Mouse (Mus musculus): ENCODE data around the gene Zdhhc25. TPM values are rescaled to one million over a fixed set of nuclear protein-coding genes. Genes with fewer than 3 reads are reported as not detected.

Gene Zdhhc25
- polyA plus RNA-seq, 1 experiment from 2014 or later: not detected

- ATAC-seq (ENCODE audit: low read depth): no peak
- no peaks in the 10 kb centered on the region for H3K4me1 ChIP-seq (replicated peaks; ENCODE audit: control insufficient read depth, insufficient read depth, low read length)
- H3K36me3 ChIP-seq (ENCODE audit: control insufficient read depth, insufficient read depth, low read length): no peaks in the 10 kb centered on the region
- WGBS: 69% methylated on average over 9 of the region's 9 CpGs
- no peak overlapping the region for H3K4me3 ChIP-seq (ENCODE audit: low read length)
- no peaks in the 10 kb centered on the region for H3K27me3 ChIP-seq (ENCODE audit: control insufficient read depth, insufficient read depth, low read depth, low read length)
- no peak overlapping the region for H3K27ac ChIP-seq (ENCODE audit: low read length)
- no peaks in the 10 kb centered on the region for H3K9me3 ChIP-seq (ENCODE audit: control insufficient read depth, low read length)
- no peak overlapping the region for H3K9ac ChIP-seq (ENCODE audit: low read length)
- H3K4me2 ChIP-seq (ENCODE audit: low read depth, low read length): no peak overlapping the region
Observed at GRCm38 (mm10) chr15:88603091-88603732, 3.1 kb downstream of the Zdhhc25 start.

GRCm38 (mm10) chr15:88603733-88604119 lies 3.6 kb downstream of the Zdhhc25 start:
- H3K4me1 ChIP-seq (replicated peaks; ENCODE audit: control insufficient read depth, insufficient read depth, low read length): no peaks in the 10 kb centered on the region
- no peaks in the 10 kb centered on the region for H3K27me3 ChIP-seq (ENCODE audit: control insufficient read depth, insufficient read depth, low read depth, low read length)
- H3K36me3 ChIP-seq (ENCODE audit: control insufficient read depth, insufficient read depth, low read length): no peaks in the 10 kb centered on the region
- no peak overlapping the region for H3K4me2 ChIP-seq (ENCODE audit: low read depth, low read length)
- no peak for ATAC-seq (ENCODE audit: low read depth)
- 62% methylated on average over 1 of the region's 1 CpGs for WGBS
- no peak overlapping the region for H3K9ac ChIP-seq (ENCODE audit: low read length)
- H3K27ac ChIP-seq (ENCODE audit: low read length): no peak overlapping the region
- H3K4me3 ChIP-seq (ENCODE audit: low read length): no peak overlapping the region
- H3K9me3 ChIP-seq (ENCODE audit: control insufficient read depth, low read length): no peaks in the 10 kb centered on the region

GRCm38 (mm10) chr15:88604669-88605414 lies 4.7 kb downstream of the Zdhhc25 start:
- no peaks in the 10 kb centered on the region for H3K9me3 ChIP-seq (ENCODE audit: control insufficient read depth, low read length)
- no peaks in the 10 kb centered on the region for H3K36me3 ChIP-seq (ENCODE audit: control insufficient read depth, insufficient read depth, low read length)
- no peak for ATAC-seq (ENCODE audit: low read depth)
- H3K4me3 ChIP-seq (ENCODE audit: low read length): no peak overlapping the region
- H3K4me2 ChIP-seq (ENCODE audit: low read depth, low read length): no peak overlapping the region
- WGBS: 79% methylated on average over 17 of the region's 17 CpGs
- no peaks in the 10 kb centered on the region for H3K4me1 ChIP-seq (replicated peaks; ENCODE audit: control insufficient read depth, insufficient read depth, low read length)
- H3K9ac ChIP-seq (ENCODE audit: low read length): no peak overlapping the region
- H3K27me3 ChIP-seq (ENCODE audit: control insufficient read depth, insufficient read depth, low read depth, low read length): no peaks in the 10 kb centered on the region
- H3K27ac ChIP-seq (ENCODE audit: low read length): no peak overlapping the region

- no peaks in the 10 kb centered on the region for H3K36me3 ChIP-seq (ENCODE audit: control insufficient read depth, insufficient read depth, low read length)
- ATAC-seq (ENCODE audit: low read depth): no peak
- H3K9me3 ChIP-seq (ENCODE audit: control insufficient read depth, low read length): no peaks in the 10 kb centered on the region
- no peak overlapping the region for H3K4me3 ChIP-seq (ENCODE audit: low read length)
- no peak overlapping the region for H3K4me2 ChIP-seq (ENCODE audit: low read depth, low read length)
- H3K4me1 ChIP-seq (replicated peaks; ENCODE audit: control insufficient read depth, insufficient read depth, low read length): no peaks in the 10 kb centered on the region
- H3K27me3 ChIP-seq (ENCODE audit: control insufficient read depth, insufficient read depth, low read depth, low read length): no peaks in the 10 kb centered on the region
- no peak overlapping the region for H3K9ac ChIP-seq (ENCODE audit: low read length)
- H3K27ac ChIP-seq (ENCODE audit: low read length): no peak overlapping the region
- 80% methylated on average over 5 of the region's 5 CpGs for WGBS
Observed at GRCm38 (mm10) chr15:88605415-88605785, 5.3 kb downstream of the Zdhhc25 start.

GRCm38 (mm10) chr15:88617125-88617524 lies 17.0 kb downstream of the Zdhhc25 start:
- Histone ChIP-seq H3K27me3 (ENCODE audit: control insufficient read depth, insufficient read depth, low read depth, low read length) (no peaks in the 10 kb centered on the region), H3K4me3 (ENCODE audit: low read length) (no peak overlapping the region), H3K4me2 (ENCODE audit: low read depth, low read length) (no peak overlapping the region), H3K9me3 (ENCODE audit: control insufficient read depth, low read length) (no peaks in the 10 kb centered on the region), H3K27ac (ENCODE audit: low read length) (no peak overlapping the region), H3K36me3 (ENCODE audit: control insufficient read depth, insufficient read depth, low read length) (no peaks in the 10 kb centered on the region), H3K4me1 (replicated peaks; ENCODE audit: control insufficient read depth, insufficient read depth, low read length) (no peaks in the 10 kb centered on the region), H3K9ac (ENCODE audit: low read length) (no peak overlapping the region)
- 73% methylated on average over 16 of the region's 16 CpGs for WGBS
- ATAC-seq (ENCODE audit: low read depth): no peak

- Histone ChIP-seq H3K4me1 (replicated peaks; ENCODE audit: control insufficient read depth, insufficient read depth, low read length) (no peaks in the 10 kb centered on the region), H3K27me3 (ENCODE audit: control insufficient read depth, insufficient read depth, low read depth, low read length) (no peaks in the 10 kb centered on the region), H3K27ac (ENCODE audit: low read length) (no peak overlapping the region), H3K9me3 (ENCODE audit: control insufficient read depth, low read length) (no peaks in the 10 kb centered on the region), H3K9ac (ENCODE audit: low read length) (no peak overlapping the region), H3K4me2 (ENCODE audit: low read depth, low read length) (no peak overlapping the region), H3K4me3 (ENCODE audit: low read length) (no peak overlapping the region), H3K36me3 (ENCODE audit: control insufficient read depth, insufficient read depth, low read length) (no peaks in the 10 kb centered on the region)
- 40% methylated on average over 17 of the region's 17 CpGs for WGBS
- no peak for ATAC-seq (ENCODE audit: low read depth)
Observed at GRCm38 (mm10) chr15:88618008-88618773, 18.1 kb downstream of the Zdhhc25 start.

GRCm38 (mm10) chr15:88620017-88620416 lies 19.9 kb downstream of the Zdhhc25 start:
- H3K36me3 ChIP-seq (ENCODE audit: control insufficient read depth, insufficient read depth, low read length): no peaks in the 10 kb centered on the region

GRCm38 (mm10) chr15:88623891-88624290 lies 23.8 kb downstream of the Zdhhc25 start:
- Histone ChIP-seq H3K4me3 (ENCODE audit: low read length) (no peak overlapping the region), H3K9ac (ENCODE audit: low read length) (no peak overlapping the region), H3K36me3 (ENCODE audit: control insufficient read depth, insufficient read depth, low read length) (no peaks in the 10 kb centered on the region), H3K27ac (ENCODE audit: low read length) (no peak overlapping the region), H3K9me3 (ENCODE audit: control insufficient read depth, low read length) (no peaks in the 10 kb centered on the region), H3K4me2 (ENCODE audit: low read depth, low read length) (no peak overlapping the region), H3K27me3 (ENCODE audit: control insufficient read depth, insufficient read depth, low read depth, low read length) (no peaks in the 10 kb centered on the region), H3K4me1 (replicated peaks; ENCODE audit: control insufficient read depth, insufficient read depth, low read length) (no peaks in the 10 kb centered on the region)
- 78% methylated on average over 2 of the region's 2 CpGs for WGBS
- no peak for ATAC-seq (ENCODE audit: low read depth)

More at GRCm38 (mm10) chr15:88620017-88620416, 19.9 kb downstream of the Zdhhc25 start:
- no peak overlapping the region for H3K4me3 ChIP-seq (ENCODE audit: low read length)
- H3K9ac ChIP-seq (ENCODE audit: low read length): no peak overlapping the region
- H3K27me3 ChIP-seq (ENCODE audit: control insufficient read depth, insufficient read depth, low read depth, low read length): no peaks in the 10 kb centered on the region
- H3K27ac ChIP-seq (ENCODE audit: low read length): no peak overlapping the region
- 79% methylated on average over 2 of the region's 2 CpGs for WGBS
- no peak overlapping the region for H3K4me2 ChIP-seq (ENCODE audit: low read depth, low read length)
- ATAC-seq (ENCODE audit: low read depth): no peak
- no peaks in the 10 kb centered on the region for H3K9me3 ChIP-seq (ENCODE audit: control insufficient read depth, low read length)
- H3K4me1 ChIP-seq (replicated peaks; ENCODE audit: control insufficient read depth, insufficient read depth, low read length): no peaks in the 10 kb centered on the region

- Histone ChIP-seq H3K4me1 (replicated peaks; ENCODE audit: control insufficient read depth, insufficient read depth, low read length) (no peaks in the 10 kb centered on the region), H3K27me3 (ENCODE audit: control insufficient read depth, insufficient read depth, low read depth, low read length) (no peaks in the 10 kb centered on the region), H3K36me3 (ENCODE audit: control insufficient read depth, insufficient read depth, low read length) (no peaks in the 10 kb centered on the region), H3K4me2 (ENCODE audit: low read depth, low read length) (no peak overlapping the region), H3K4me3 (ENCODE audit: low read length) (no peak overlapping the region), H3K27ac (ENCODE audit: low read length) (no peak overlapping the region), H3K9me3 (ENCODE audit: control insufficient read depth, low read length) (no peaks in the 10 kb centered on the region), H3K9ac (ENCODE audit: low read length) (no peak overlapping the region)
- ATAC-seq (ENCODE audit: low read depth): no peak
- 82% methylated on average over 6 of the region's 6 CpGs for WGBS
Observed at GRCm38 (mm10) chr15:88624874-88625277, 24.8 kb downstream of the Zdhhc25 start.

All from lung, embryonic 16.5 days (tissue).